Mouse (Mus musculus) forebrain, embryonic 16.5 days (tissue): Measurements from ENCODE around the gene Nme7. TPM values are rescaled to one million over a fixed set of nuclear protein-coding genes. Genes with fewer than 3 reads are reported as not detected.

ENCODE experiments used
- ATAC-seq: fragments of 200-750 bp; cut with Nextera tagmentation; 2 replicates; pipeline ENCODE4 v1.8.0; 2017; ENCODE audit warnings: mild to moderate bottlenecking, moderate library complexity
- H3K27ac ChIP-seq: fragments of 300-500 bp; sonication (generic); 2 replicates; pipeline ENCODE4 v1.5.1; 2014; ENCODE audit warnings: low read length, control low read depth
- H3K27me3 ChIP-seq: fragments of 300-500 bp; sonication (generic); replicated peaks from 2 replicates; pipeline ENCODE4 v1.6.1; 2014; ENCODE audit warnings: low read length; ENCODE audit not compliant: control insufficient read depth, insufficient read depth
- H3K36me3 ChIP-seq: fragments of 300-500 bp; sonication (generic); 2 replicates; pipeline ENCODE4 v1.6.1; 2014; ENCODE audit not compliant: control insufficient read depth, insufficient read depth
- H3K4me1 ChIP-seq: fragments of 300-500 bp; sonication (generic); replicated peaks from 2 replicates; pipeline ENCODE4 v1.6.1; 2014; ENCODE audit warnings: low read length; ENCODE audit not compliant: control insufficient read depth, insufficient read depth
- H3K4me2 ChIP-seq: fragments of 300-500 bp; sonication (generic); 2 replicates; pipeline ENCODE4 v1.6.1; 2014; ENCODE audit warnings: mild to moderate bottlenecking, low read length, control low read depth
- H3K4me3 ChIP-seq: fragments of 300-500 bp; sonication (generic); replicated peaks from 2 replicates; pipeline ENCODE4 v1.5.1; 2014; ENCODE audit warnings: mild to moderate bottlenecking, low read length, control low read depth
- H3K9ac ChIP-seq: fragments of 300-500 bp; sonication (generic); replicated peaks from 2 replicates; pipeline ENCODE4 v1.6.1; 2014; ENCODE audit warnings: low read depth, low read length, control low read depth
- H3K9me3 ChIP-seq: fragments of 300-500 bp; sonication (generic); 2 replicates; pipeline ENCODE4 v1.6.1; 2016; ENCODE audit warnings: low read length; ENCODE audit not compliant: control insufficient read depth
- WGBS: fragments of 180-500 bp; shearing (Covaris S2); extraction: QIAGEN DNeasy Blood & Tissue Kit; methylation state at CpG from one replicate; pipeline ENCODE4 v1.1.7; 2014; 5-methylcytosine and 5-hydroxymethylcytosine counted together
- polyA plus RNA-seq: library from polyadenylated mRNA; unstranded; fragments of >200 nt; fragmentation: Nextera tagmentation; extraction: Ambion mirVana; gene quantifications from 2 replicates; pipeline ENCODE4 v1.2.1, GENCODE M21; 2015

Nme7 gene
- polyA plus RNA-seq, 1 experiment from 2014 or later = 43.3 TPM

GRCm38 (mm10) chr1:164284007-164284406 is 19.9 kb upstream of the Nme7 start:
- ATAC-seq = no peak

GRCm38 (mm10) chr1:164287406-164287805 is 16.5 kb upstream of the Nme7 start:
- peak; percentile 75; the same call in 1 of the 2 replicates for ATAC-seq
- 54% methylated on average over 15 of the region's 15 CpGs for WGBS
- H3K4me3 ChIP-seq = no peak overlapping the region

More at GRCm38 (mm10) chr1:164284007-164284406, 19.9 kb upstream of the Nme7 start:
- Histone ChIP-seq H3K4me2 (no peak overlapping the region), H3K27ac (no peak overlapping the region), H3K27me3 (no peaks in the 10 kb centered on the region), H3K4me1 (no peaks in the 10 kb centered on the region), H3K9ac (no peak overlapping the region), H3K4me3 (no peak overlapping the region), H3K36me3 (peaks cover 5% of the 10 kb centered on the region; the same call in 1 of the 2 replicates), H3K9me3 (no peaks in the 10 kb centered on the region)
- WGBS = 96% methylated on average over 3 of the region's 3 CpGs

GRCm38 (mm10) chr1:164292040-164292439 is 11.9 kb upstream of the Nme7 start:
- no peaks in the 10 kb centered on the region for H3K27me3 ChIP-seq
- no peaks in the 10 kb centered on the region for H3K9me3 ChIP-seq
- no peaks in the 10 kb centered on the region for H3K4me1 ChIP-seq
- H3K36me3 ChIP-seq = peaks cover 35% of the 10 kb centered on the region
- H3K4me3 ChIP-seq = no peak overlapping the region
- WGBS = 89% methylated on average over 5 of the region's 5 CpGs
- H3K9ac ChIP-seq = no peak overlapping the region
- H3K4me2 ChIP-seq = no peak overlapping the region
- ATAC-seq = no peak
- no peak overlapping the region for H3K27ac ChIP-seq

More at GRCm38 (mm10) chr1:164287406-164287805, 16.5 kb upstream of the Nme7 start:
- H3K27me3 ChIP-seq = no peaks in the 10 kb centered on the region
- H3K4me1 ChIP-seq = no peaks in the 10 kb centered on the region
- H3K36me3 ChIP-seq = peaks cover 18% of the 10 kb centered on the region
- H3K9me3 ChIP-seq = no peaks in the 10 kb centered on the region
- H3K27ac ChIP-seq = no peak overlapping the region
- no peak overlapping the region for H3K4me2 ChIP-seq
- no peak overlapping the region for H3K9ac ChIP-seq

GRCm38 (mm10) chr1:164294071-164294470 is 9.8 kb upstream of the Nme7 start:
- 97% methylated on average over 6 of the region's 6 CpGs for WGBS
- H3K9ac ChIP-seq = no peak overlapping the region
- no peak overlapping the region for H3K4me3 ChIP-seq
- no peak overlapping the region for H3K27ac ChIP-seq
- no peak for ATAC-seq
- H3K9me3 ChIP-seq = no peaks in the 10 kb centered on the region
- H3K36me3 ChIP-seq = peaks cover 46% of the 10 kb centered on the region
- H3K4me2 ChIP-seq = no peak overlapping the region
- H3K27me3 ChIP-seq = no peaks in the 10 kb centered on the region
- H3K4me1 ChIP-seq = no peaks in the 10 kb centered on the region

- peaks cover 43% of the 10 kb centered on the region for H3K36me3 ChIP-seq
- H3K27ac ChIP-seq = no peak overlapping the region
- H3K4me1 ChIP-seq = no peaks in the 10 kb centered on the region
- WGBS = 91% methylated on average over 4 of the region's 5 CpGs
- H3K27me3 ChIP-seq = no peaks in the 10 kb centered on the region
- H3K9ac ChIP-seq = no peak overlapping the region
- no peak for ATAC-seq
- H3K4me2 ChIP-seq = no peak overlapping the region
- no peak overlapping the region for H3K4me3 ChIP-seq
- H3K9me3 ChIP-seq = no peaks in the 10 kb centered on the region
Measured at GRCm38 (mm10) chr1:164296473-164296872, 7.4 kb upstream of the Nme7 start.

- no peak overlapping the region for H3K9ac ChIP-seq
- H3K4me1 ChIP-seq = peaks cover 16% of the 10 kb centered on the region
- ATAC-seq = no peak
- H3K4me2 ChIP-seq = no peak overlapping the region
- H3K4me3 ChIP-seq = no peak overlapping the region
- no peak overlapping the region for H3K27ac ChIP-seq
- WGBS = 94% methylated on average over 4 of the region's 4 CpGs
- H3K27me3 ChIP-seq = no peaks in the 10 kb centered on the region
- peaks cover 24% of the 10 kb centered on the region for H3K36me3 ChIP-seq
- no peaks in the 10 kb centered on the region for H3K9me3 ChIP-seq
Measured at GRCm38 (mm10) chr1:164301949-164302348, 2.0 kb upstream of the Nme7 start.

GRCm38 (mm10) chr1:164307124-164307751 is 3.3 kb downstream of the Nme7 start, which contains the start of gene Blzf1:
TSS of gene Blzf1 (minus strand) at chr1:164307489.
- Histone ChIP-seq H3K9me3 (no peaks in the 10 kb centered on the region), H3K27me3 (no peaks in the 10 kb centered on the region), H3K36me3 (peaks cover 2% of the 10 kb centered on the region; the same call in 1 of the 2 replicates), H3K4me2 (peak within 1 kb of the TSS; percentile 98), H3K9ac (peak within 1 kb of the TSS; percentile 56), H3K27ac (peak within 1 kb of the TSS; percentile 64), H3K4me1 (peaks cover 24% of the 10 kb centered on the region), H3K4me3 (peak within 1 kb of the TSS; percentile 62)
- ATAC-seq = peak; percentile 99
- WGBS = under 1% methylated on average over 35 of the region's 35 CpGs

- Histone ChIP-seq H3K4me1 (peaks cover 24% of the 10 kb centered on the region), H3K27ac (peak overlapping the region; percentile 56; the same call in 1 of the 2 replicates), H3K4me2 (peak overlapping the region; percentile 98), H3K36me3 (no peaks in the 10 kb centered on the region; the same call in 1 of the 2 replicates), H3K4me3 (peak overlapping the region; percentile 62), H3K27me3 (no peaks in the 10 kb centered on the region), H3K9me3 (no peaks in the 10 kb centered on the region), H3K9ac (peak overlapping the region; percentile 56)
- ATAC-seq = peak; percentile 7; the same call in 1 of the 2 replicates
- WGBS = 13% methylated on average over 10 of the region's 10 CpGs
Measured at GRCm38 (mm10) chr1:164307922-164308321, 4.0 kb downstream of the Nme7 start.

GRCm38 (mm10) chr1:164314085-164314484 is 10.2 kb downstream of the Nme7 start:
- Histone ChIP-seq H3K9ac (no peak overlapping the region), H3K9me3 (no peaks in the 10 kb centered on the region), H3K4me3 (no peak overlapping the region), H3K27ac (no peak overlapping the region), H3K4me2 (no peak overlapping the region), H3K27me3 (no peaks in the 10 kb centered on the region), H3K36me3 (no peaks in the 10 kb centered on the region), H3K4me1 (no peaks in the 10 kb centered on the region)
- no peak for ATAC-seq
- WGBS = 89% methylated on average over 5 of the region's 5 CpGs
